Mouse (Mus musculus) liver, embryonic 14.5 days (tissue): ENCODE measurements at regions not wholly inside any gene's neighbourhood (a gene's known extent, or its start where the extent isn't known, plus 50 kb on each side); places are given as distances from the start of the nearest gene placed in this dataset.
A peak's percentile ranks its signal among the peaks of the same experiment; 100 is the strongest.

ENCODE experiments used
- ATAC-seq: fragments of 200-750 bp; cut with Nextera tagmentation; 2 replicates; pipeline ENCODE4 v1.8.0; 2017; ENCODE audit warnings: moderate number of reproducible peaks, mild to moderate bottlenecking, moderate library complexity; ENCODE audit not compliant: insufficient read depth
- DNase-seq, 3 experiments: peaks; one replicate each; pipeline ENCODE4 v3.0.0-alpha.2; 2012 to 2013; ENCODE audit warnings: low read depth in 3 of 3, low spot score in 3 of 3
- H3K27ac ChIP-seq: fragments of 300-500 bp; sonication (generic); 2 replicates; pipeline ENCODE4 v1.5.1; 2014; ENCODE audit warnings: moderate library complexity, mild to moderate bottlenecking, control low read depth, inconsistent platforms
- H3K27me3 ChIP-seq: fragments of 300-500 bp; sonication (generic); 2 replicates; pipeline ENCODE4 v1.6.1; 2014; ENCODE audit warnings: mild to moderate bottlenecking, low read length, moderate library complexity; ENCODE audit not compliant: control insufficient read depth, insufficient read depth
- H3K36me3 ChIP-seq: fragments of 300-500 bp; sonication (generic); replicated peaks from 2 replicates; pipeline ENCODE4 v1.6.1; 2014; ENCODE audit warnings: low read depth; ENCODE audit not compliant: control insufficient read depth, insufficient read depth
- H3K4me1 ChIP-seq, 2 experiments: fragments of 200-500 bp in 1 of 2; fragments of 300-500 bp in 1 of 2; sonication (generic) in 1 of 2; replicated peaks; 2 replicates each; pipeline ENCODE4 v1.6.1; 2012 to 2014; ENCODE audit warnings: antibody characterized with exemption in 1 of 2, inconsistent platforms in 1 of 2, low read length in 1 of 2; ENCODE audit not compliant: control insufficient read depth in 2 of 2, insufficient read depth in 2 of 2
- H3K4me2 ChIP-seq: fragments of 300-500 bp; sonication (generic); 2 replicates; pipeline ENCODE4 v1.6.1; 2014; ENCODE audit warnings: low read depth, mild to moderate bottlenecking, control low read depth, moderate library complexity
- H3K4me3 ChIP-seq, 2 experiments: fragments of 200-500 bp in 1 of 2; fragments of 300-500 bp in 1 of 2; sonication (generic) in 1 of 2; 2 replicates each; pipeline ENCODE4 v1.5.1; 2012 to 2014; ENCODE audit warnings: low read depth in 2 of 2, low read length in 2 of 2, mild to moderate bottlenecking in 2 of 2, control low read depth in 1 of 2, inconsistent platforms in 1 of 2, moderate library complexity in 1 of 2; ENCODE audit not compliant: insufficient read depth in 1 of 2
- H3K9ac ChIP-seq: fragments of 300-500 bp; sonication (generic); replicated peaks from 2 replicates; pipeline ENCODE4 v1.6.1; 2014; ENCODE audit warnings: mild to moderate bottlenecking, control low read depth, moderate library complexity
- H3K9me3 ChIP-seq: fragments of 300-500 bp; sonication (generic); 2 replicates; pipeline ENCODE4 v1.6.1; 2016; ENCODE audit warnings: low read length, mixed read lengths; ENCODE audit not compliant: control insufficient read depth
- CTCF ChIP-seq: IDR thresholded peaks from 2 replicates; pipeline ENCODE4 v1.5.1; 2016; ENCODE audit warnings: antibody characterized with exemption, low read depth, control low read depth
- EP300 ChIP-seq: IDR thresholded peaks from 2 replicates; pipeline ENCODE4 v1.6.1; 2016; ENCODE audit warnings: antibody characterized with exemption, low read depth
- WGBS: fragments of 180-500 bp; shearing (Covaris S2); extraction: QIAGEN DNeasy Blood & Tissue Kit; methylation state at CpG from one replicate; pipeline ENCODE4 v1.1.7; 2014; ENCODE audit not compliant: insufficient replicate concordance; 5-methylcytosine and 5-hydroxymethylcytosine counted together

DNA sequence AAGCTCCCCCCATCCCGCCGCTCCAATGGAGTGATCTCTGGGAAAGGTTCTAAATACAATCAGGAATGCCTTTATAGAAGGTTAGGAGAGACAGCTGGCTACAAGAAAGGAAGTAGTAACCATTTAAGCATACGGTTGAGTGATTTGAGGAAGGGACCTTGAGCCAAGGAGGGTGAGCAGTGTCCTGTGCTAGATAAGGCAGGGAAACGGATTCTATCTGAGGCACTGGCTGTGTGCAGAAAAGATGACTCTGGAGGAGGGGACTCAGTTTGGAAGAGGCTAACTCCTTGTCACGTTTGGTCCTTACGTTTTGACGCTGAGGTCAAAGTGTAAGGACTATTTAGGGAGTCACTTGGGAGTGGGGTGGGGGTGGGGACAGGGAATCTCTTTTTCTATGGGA, 84.3 kb upstream of the 4930535I16Rik start:
- 41% methylated on average over 7 of the region's 7 CpGs for WGBS
- Histone ChIP-seq H3K4me1 (no peaks in the 10 kb centered on the region), H3K9me3 (no peaks in the 10 kb centered on the region), H3K27me3 (no peaks in the 10 kb centered on the region), H3K4me2 (no peak overlapping the region), H3K36me3 (no peaks in the 10 kb centered on the region), H3K9ac (no peak overlapping the region), H3K4me3 (no peak overlapping the region), H3K27ac (no peak overlapping the region)
- DNase-seq (no peak), ATAC-seq (no peak)
- TF ChIP-seq EP300 (no peak), CTCF (no peak)

DNA sequence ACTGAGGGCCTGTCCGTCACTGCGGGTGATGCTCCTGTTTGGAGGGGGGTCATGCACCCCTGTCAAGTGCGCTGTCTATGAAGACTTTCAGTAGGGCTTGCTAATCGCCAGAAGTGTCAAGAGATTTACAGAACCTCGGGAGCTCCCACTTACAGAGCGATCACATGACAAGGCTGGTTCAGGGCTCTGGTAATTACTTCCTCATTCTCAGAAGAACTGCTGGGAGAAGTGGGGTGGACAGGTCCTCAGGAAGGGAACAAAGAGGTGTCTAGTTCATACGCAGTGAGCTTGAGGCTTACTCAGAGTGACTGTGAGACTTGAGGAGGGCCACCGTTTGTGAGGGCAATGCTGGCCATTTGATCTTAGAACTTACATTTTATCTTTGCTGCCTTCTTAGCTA, 78.0 kb upstream of the 4930535I16Rik start:
- 39% methylated on average over 8 of the region's 8 CpGs for WGBS
- TF ChIP-seq EP300 (no peak), CTCF (no peak)

DNA sequence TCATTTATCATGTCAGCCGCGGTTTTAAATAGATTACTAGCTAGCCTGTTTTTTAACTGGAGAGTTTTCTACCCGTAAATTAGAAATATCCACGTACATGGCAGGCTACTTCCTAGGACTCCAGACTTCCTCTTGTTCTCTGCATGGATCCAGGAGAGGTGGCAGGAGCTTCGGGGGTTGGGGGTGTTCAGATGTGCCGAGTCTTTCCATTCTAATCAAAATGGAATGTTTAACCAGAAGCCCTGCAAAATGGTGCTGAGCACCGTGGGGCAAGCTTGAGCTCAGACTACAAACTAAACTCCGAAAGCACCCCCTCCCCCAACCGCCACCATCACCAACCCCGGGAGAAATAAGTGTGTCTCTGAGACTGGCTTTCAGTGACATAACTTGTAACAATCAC, 73.4 kb upstream of the 4930535I16Rik start:
- Histone ChIP-seq H3K4me1 (no peaks in the 10 kb centered on the region), H3K27me3 (peaks cover 10% of the 10 kb centered on the region), H3K9ac (no peak overlapping the region), H3K36me3 (no peaks in the 10 kb centered on the region), H3K27ac (no peak overlapping the region), H3K9me3 (no peaks in the 10 kb centered on the region), H3K4me2 (peak overlapping the region; percentile 47), H3K4me3 (no peak overlapping the region)
- TF ChIP-seq EP300 (no peak), CTCF (no peak)
- no peak for ATAC-seq
- DNase-seq = no peak
- WGBS = 7% methylated on average over 10 of the region's 10 CpGs

More for the DNA sequence above, 78.0 kb upstream of the 4930535I16Rik start:
- ATAC-seq (no peak), DNase-seq (no peak)
- no peak overlapping the region for H3K27ac ChIP-seq
- peaks cover 3% of the 10 kb centered on the region for H3K27me3 ChIP-seq
- no peak overlapping the region for H3K9ac ChIP-seq
- H3K4me1 ChIP-seq = no peaks in the 10 kb centered on the region
- no peaks in the 10 kb centered on the region for H3K9me3 ChIP-seq
- H3K4me2 ChIP-seq = no peak overlapping the region
- no peak overlapping the region for H3K4me3 ChIP-seq
- no peaks in the 10 kb centered on the region for H3K36me3 ChIP-seq

DNA sequence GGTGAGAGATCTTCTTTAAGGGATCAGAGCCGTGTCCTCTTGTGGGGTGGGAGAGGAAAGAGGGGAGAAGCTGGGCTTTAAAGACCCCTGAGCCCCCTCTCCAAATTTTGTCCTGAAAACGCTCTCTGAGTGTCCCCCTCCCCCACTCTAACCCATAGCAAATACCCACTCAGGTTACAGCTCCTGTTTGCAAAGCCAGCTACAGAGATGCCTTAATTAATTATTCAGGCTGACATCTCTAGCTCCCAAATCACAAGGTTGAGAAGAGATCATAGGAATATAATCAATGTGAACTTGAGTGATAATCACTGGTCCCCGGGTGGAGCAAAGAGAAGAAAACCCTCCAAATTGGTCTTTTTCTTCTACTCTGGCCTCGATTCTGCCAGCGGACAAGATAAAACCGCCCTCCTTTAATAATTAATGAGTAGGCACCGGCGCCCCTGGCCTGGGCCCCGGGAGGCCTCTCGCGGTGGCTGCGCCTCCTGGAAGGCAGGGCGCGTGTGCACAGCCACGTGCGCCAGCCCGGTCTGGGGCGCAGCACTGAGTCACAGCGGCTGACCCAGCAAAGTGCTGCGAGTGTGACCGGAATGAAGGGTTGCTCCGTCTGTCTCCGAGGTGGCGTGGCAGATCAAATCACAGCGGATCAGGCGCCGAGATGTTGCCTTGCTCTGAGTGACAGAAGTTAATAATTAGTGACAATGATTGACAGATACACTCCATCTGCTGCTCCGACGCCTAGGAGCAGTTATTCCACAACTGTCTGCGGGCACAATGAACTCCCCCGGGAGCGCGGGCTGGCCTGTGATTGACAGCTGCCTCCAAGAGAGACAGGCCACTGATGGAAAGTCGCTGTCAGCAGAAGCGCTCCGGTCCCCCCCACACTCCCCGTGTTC, 72.7 kb upstream of the 4930535I16Rik start:
- TF ChIP-seq EP300 (no peak), CTCF (no peak)
- ATAC-seq (no peak), DNase-seq (peak in 1 of 3 experiments; percentile 2)
- Histone ChIP-seq H3K4me3 (no peak overlapping the region), H3K4me2 (peak overlapping the region; percentile 47), H3K9ac (no peak overlapping the region), H3K36me3 (no peaks in the 10 kb centered on the region), H3K4me1 (no peaks in the 10 kb centered on the region), H3K27me3 (peaks cover 10% of the 10 kb centered on the region), H3K27ac (no peak overlapping the region), H3K9me3 (no peaks in the 10 kb centered on the region)
- 3% methylated on average over 37 of the region's 37 CpGs for WGBS
